Mouse (Mus musculus) layer of hippocampus, adult 9-10 months (tissue): Measurements from ENCODE around the gene BC035044.
"Not testable (repeated sequence)": the region's sequence is repeated elsewhere in the genome, so short reads cannot be mapped to it uniquely, and the experiment has no call there.

ENCODE experiments used
- DNase-seq: peaks from one replicate; pipeline ENCODE4 v3.0.0; 2022; ENCODE audit warnings: low spot score

The BC035044 gene

DNA sequence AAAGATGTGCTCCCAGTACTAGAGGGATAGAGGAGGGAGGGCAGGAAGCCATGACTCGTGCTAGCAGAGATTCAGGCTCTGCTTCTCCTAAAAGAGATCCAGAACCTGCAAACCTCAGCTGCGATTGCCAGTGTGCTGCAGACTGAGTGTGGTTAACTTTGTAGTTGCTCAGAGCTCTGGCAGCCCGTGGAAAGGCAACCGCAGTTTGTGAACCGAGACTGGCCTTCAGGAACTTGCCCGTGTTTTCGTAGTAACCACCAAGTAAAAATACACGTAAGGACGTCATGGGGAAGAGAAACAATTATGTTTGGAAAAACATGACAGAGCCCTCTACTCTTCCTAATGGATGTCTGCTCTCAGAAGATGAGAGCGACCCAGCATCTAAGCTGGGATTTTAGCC lies 57.9 kb downstream of the BC035044 start:
- DNase-seq, result no peak

DNA sequence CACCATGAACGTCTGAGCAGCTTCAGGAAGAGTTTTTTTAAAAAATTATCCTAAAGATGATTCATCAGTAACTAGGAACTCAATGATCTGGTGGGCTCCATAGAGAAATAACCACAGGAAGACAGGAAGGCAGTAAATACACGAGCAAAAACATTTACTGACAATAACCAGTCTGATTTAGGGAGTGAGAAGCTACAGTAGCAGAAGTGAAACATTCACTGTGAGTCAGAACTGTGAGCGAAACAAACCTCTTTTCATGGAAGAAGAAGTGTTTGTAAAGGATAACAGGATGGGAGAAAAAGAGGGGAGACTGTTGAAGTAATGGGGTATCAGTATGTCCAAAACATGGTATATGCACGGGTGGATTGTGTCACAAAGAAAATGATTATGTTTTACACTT lies 61.1 kb downstream of the BC035044 start:
- DNase-seq, result no peak

- no peak for DNase-seq
Measured at GRCm38 (mm10) chr6:128826781-128827180, 64.1 kb downstream of the BC035044 start.

DNA sequence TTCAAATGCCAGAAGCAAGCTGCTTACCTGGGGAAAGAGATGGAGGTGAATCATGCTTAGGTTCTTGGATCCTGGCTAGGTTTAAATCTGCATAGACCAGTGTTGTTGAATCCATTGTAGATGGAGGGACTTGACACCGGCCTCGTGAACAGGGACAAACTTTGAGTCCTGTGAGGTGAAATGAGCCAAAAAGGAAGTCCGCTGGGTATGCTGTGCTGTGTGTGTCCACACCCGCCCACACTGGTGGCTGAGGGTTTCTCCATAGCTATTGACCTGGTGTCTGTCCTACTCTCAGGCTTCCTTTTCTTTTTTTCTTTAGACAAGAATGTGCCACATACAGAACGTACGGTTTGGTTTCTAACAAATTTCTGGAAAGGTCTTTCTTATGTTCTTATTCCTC lies 64.8 kb downstream of the BC035044 start, which contains the start of the genes Gm44511 and Klrb1b:
Gene Gm44511 (minus strand): TSS at position 184 of the 400 bp plus-strand sequence.
Gene Klrb1b (minus strand): TSS at position 200 of the 400 bp plus-strand sequence.
- no peak for DNase-seq

GRCm38 (mm10) chr6:128818083-128818802 lies 72.7 kb downstream of the BC035044 start:
- no peak for DNase-seq

- no peak for DNase-seq
Measured at GRCm38 (mm10) chr6:128808532-128808931, 82.4 kb downstream of the BC035044 start.

DNA sequence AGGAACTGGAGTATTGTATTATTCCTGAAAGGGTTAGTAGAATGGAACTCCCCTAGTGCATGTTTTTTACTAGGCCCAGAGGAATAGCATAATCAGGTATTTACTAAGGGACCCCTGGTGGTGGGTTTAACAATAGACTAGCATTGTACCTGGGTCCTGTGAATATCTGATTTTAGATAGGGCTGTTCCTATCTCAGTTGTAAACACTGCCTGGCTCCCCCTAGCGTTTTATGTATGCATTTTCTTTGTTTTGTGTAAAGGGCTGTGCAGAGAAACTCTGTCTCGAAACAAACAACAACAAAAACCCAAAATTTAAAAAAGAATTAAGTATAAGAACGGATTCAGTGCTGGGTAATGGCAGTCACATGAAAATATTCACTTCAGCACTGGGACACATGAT lies 83.9 kb downstream of the BC035044 start:
- no peak for DNase-seq

- not testable (repeated sequence) for DNase-seq
Measured at GRCm38 (mm10) chr6:128804823-128805640, 85.9 kb downstream of the BC035044 start.

DNA sequence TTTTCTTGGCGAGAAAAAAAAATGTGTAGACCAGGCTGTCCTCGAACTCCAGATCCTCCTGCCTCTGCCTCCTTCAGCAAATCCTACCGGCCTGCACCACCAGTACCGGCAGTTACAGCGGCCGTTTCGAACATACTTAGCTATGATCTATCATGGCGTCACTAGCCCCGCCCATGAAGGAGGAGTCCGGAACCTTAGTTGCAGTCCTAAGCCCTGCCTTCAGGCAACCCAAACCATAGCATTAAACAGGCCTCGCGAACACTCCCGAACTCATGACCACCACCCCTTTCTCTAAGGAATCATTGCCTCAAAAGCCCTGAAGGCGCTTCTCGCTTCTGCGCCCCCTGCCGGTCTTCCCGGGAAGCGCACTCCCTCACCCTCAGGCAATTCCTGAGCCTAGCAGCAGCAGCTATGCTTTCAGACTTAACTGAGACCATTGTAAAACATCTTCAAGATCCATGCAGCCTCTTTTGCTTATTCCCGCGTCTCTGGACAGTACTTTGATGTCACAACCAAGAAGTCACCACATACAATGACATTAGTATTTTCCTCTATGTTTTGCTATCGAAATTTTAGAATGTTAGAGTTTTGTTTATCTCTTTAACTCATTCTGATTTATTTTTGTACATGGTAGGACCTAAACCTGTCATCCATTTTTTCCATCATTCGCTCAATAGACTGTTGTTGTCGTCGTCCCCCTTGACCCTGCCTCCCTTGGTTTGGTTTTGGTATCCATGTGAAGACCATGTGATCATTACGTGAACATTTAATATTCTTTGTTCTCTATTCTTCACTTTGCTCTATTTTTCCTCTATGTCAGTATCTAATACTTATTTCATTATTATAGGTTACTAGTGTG lies 87.7 kb downstream of the BC035044 start:
- peak; percentile 94 for DNase-seq

DNA sequence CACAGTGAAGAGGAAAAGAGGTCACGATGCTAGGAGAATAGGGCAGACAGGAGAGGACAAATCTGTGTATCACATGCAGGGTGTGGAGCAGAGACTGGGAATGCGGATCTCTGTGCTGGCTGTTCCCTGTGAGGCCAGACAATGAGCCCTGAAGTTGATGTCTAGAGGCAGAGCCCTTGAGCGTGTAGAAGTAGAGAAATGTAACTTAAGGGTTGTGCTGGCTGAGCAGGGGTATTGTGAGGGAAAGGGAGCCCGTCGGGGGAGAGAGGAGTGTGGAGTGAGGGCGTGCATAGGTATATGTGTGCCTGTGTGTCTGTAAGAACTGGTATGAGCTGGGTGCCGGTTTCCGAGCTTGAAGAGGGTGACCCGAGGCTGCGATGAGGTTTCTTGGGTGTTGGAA lies 88.4 kb downstream of the BC035044 start:
- DNase-seq, result no peak

- not testable (repeated sequence) for DNase-seq
Measured at GRCm38 (mm10) chr6:128800696-128801095, 90.2 kb downstream of the BC035044 start.

DNA sequence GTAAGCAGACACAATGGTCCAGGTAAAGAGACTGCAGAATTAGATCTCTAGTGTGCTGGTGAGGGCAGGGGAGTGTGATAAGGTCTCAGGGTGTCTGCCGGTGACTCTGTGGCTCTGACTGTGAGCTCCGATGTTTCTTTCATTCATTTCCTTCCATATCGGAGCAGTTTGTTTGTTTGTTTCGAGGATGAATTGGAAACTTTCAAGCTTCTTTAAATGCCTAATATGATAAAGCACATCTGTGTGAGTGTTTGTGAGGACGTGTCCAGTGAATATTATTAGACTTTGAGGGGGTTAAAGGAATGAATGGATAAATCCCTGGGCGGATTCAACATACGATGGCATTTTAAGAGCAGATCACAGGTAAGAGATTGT lies 91.0 kb downstream of the BC035044 start:
- no peak for DNase-seq

- peak; percentile 89 for DNase-seq
Measured at GRCm38 (mm10) chr6:128799144-128799895, 91.6 kb downstream of the BC035044 start.
